Mouse (Mus musculus): ENCODE measurements around the gene Adm. TPM values are rescaled to one million over a fixed set of nuclear protein-coding genes. Genes with fewer than 3 reads are reported as not detected.
"Not testable (repeated sequence)": the region's sequence is repeated elsewhere in the genome, so short reads cannot be mapped to it uniquely, and the experiment has no call there.

The Adm gene
- 2.8 and 3.4 TPM in 2 replicates for polyA plus RNA-seq (2012; rRNA removed)

GRCm38 (mm10) chr7:110627486-110628272 lies at the start of gene Adm:
Gene Adm (plus strand): TSS chr7:110627661.
- TF ChIP-seq CTCF (IDR thresholded peaks at IDR 0.05; ENCODE audit: extremely low read depth, insufficient read length, insufficient replicate concordance, low read depth, low read length) (no peak), POLR2A (IDR thresholded peaks at IDR 0.05; ENCODE audit: low read depth, low read length) (peak; percentile 97)
- no peak within 1 kb of the TSS for H3K27ac ChIP-seq (ENCODE audit: insufficient read depth, low read depth, low read length)
- H3K27me3 ChIP-seq (ENCODE audit: control insufficient read depth, insufficient read depth, low read length), result peaks cover 18% of the 10 kb centered on the region
- H3K4me3 ChIP-seq (ENCODE audit: low read depth, low read length), result peak within 1 kb of the TSS; percentile 66
- H3K36me3 ChIP-seq (ENCODE audit: control insufficient read depth, insufficient read depth, low read length), result no peaks in the 10 kb centered on the region
- H3K4me1 ChIP-seq (ENCODE audit: control insufficient read depth, insufficient read depth, insufficient read length, low read length), result peaks cover 24% of the 10 kb centered on the region
- WGBS, result under 1% methylated on average over 30 of the region's 30 CpGs

- 94% methylated on average over 3 of the region's 3 CpGs for WGBS
- no peaks in the 10 kb centered on the region for H3K27me3 ChIP-seq (ENCODE audit: control insufficient read depth, insufficient read depth, low read length)
- H3K4me1 ChIP-seq (ENCODE audit: control insufficient read depth, insufficient read depth, insufficient read length, low read length), result no peaks in the 10 kb centered on the region
- no peak overlapping the region for H3K27ac ChIP-seq (ENCODE audit: insufficient read depth, low read depth, low read length)
- H3K36me3 ChIP-seq (ENCODE audit: control insufficient read depth, insufficient read depth, low read length), result no peaks in the 10 kb centered on the region
- H3K4me3 ChIP-seq (ENCODE audit: low read depth, low read length), result no peak overlapping the region
- no peak for TF ChIP-seq CTCF (IDR thresholded peaks at IDR 0.05; ENCODE audit: extremely low read depth, insufficient read length, insufficient replicate concordance, low read depth, low read length)
- no peak for TF ChIP-seq POLR2A (IDR thresholded peaks at IDR 0.05; ENCODE audit: low read depth, low read length)
These were observed 43.8 kb upstream of the Adm start for GRCm38 (mm10) chr7:110583705-110584104.

DNA sequence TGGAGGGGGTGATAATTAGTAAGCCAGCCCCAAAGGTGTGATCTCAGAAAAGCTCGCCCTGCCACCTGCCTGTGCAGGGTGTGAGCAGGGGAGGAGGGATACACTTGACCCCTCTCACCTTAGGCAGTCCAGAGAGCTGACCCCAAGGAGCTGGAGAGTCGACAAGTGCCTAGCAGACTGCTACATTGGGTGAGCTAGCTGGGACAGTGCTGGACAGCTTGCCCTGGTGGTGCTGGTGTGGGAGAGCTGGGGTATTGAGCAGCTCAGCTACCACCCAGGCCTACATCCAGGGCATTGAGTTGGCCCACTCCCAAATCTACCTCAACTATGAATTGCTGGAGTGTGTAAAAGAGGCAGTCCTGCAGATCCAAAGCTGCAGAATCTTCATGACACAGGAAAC lies 43.3 kb upstream of the Adm start:
- WGBS, result 78% methylated on average over 2 of the region's 2 CpGs

GRCm38 (mm10) chr7:110585250-110585649 lies 42.2 kb upstream of the Adm start:
- TF ChIP-seq CTCF (IDR thresholded peaks at IDR 0.05; ENCODE audit: extremely low read depth, insufficient read length, insufficient replicate concordance, low read depth, low read length), result no peak
- no peak for TF ChIP-seq POLR2A (IDR thresholded peaks at IDR 0.05; ENCODE audit: low read depth, low read length)
- no peaks in the 10 kb centered on the region for H3K27me3 ChIP-seq (ENCODE audit: control insufficient read depth, insufficient read depth, low read length)
- WGBS, result 15% methylated on average over 2 of the region's 2 CpGs
- H3K4me3 ChIP-seq (ENCODE audit: low read depth, low read length), result no peak overlapping the region
- H3K36me3 ChIP-seq (ENCODE audit: control insufficient read depth, insufficient read depth, low read length), result no peaks in the 10 kb centered on the region
- no peaks in the 10 kb centered on the region for H3K4me1 ChIP-seq (ENCODE audit: control insufficient read depth, insufficient read depth, insufficient read length, low read length)
- no peak overlapping the region for H3K27ac ChIP-seq (ENCODE audit: insufficient read depth, low read depth, low read length)

More for the DNA sequence above, 43.3 kb upstream of the Adm start:
- TF ChIP-seq POLR2A (IDR thresholded peaks at IDR 0.05; ENCODE audit: low read depth, low read length) (no peak), CTCF (IDR thresholded peaks at IDR 0.05; ENCODE audit: extremely low read depth, insufficient read length, insufficient replicate concordance, low read depth, low read length) (no peak)
- Histone ChIP-seq H3K27ac (ENCODE audit: insufficient read depth, low read depth, low read length) (no peak overlapping the region), H3K4me3 (ENCODE audit: low read depth, low read length) (no peak overlapping the region), H3K36me3 (ENCODE audit: control insufficient read depth, insufficient read depth, low read length) (no peaks in the 10 kb centered on the region), H3K4me1 (ENCODE audit: control insufficient read depth, insufficient read depth, insufficient read length, low read length) (no peaks in the 10 kb centered on the region), H3K27me3 (ENCODE audit: control insufficient read depth, insufficient read depth, low read length) (no peaks in the 10 kb centered on the region)

GRCm38 (mm10) chr7:110587721-110588120 lies 39.7 kb upstream of the Adm start:
- Histone ChIP-seq H3K36me3 (ENCODE audit: control insufficient read depth, insufficient read depth, low read length) (no peaks in the 10 kb centered on the region), H3K27me3 (ENCODE audit: control insufficient read depth, insufficient read depth, low read length) (no peaks in the 10 kb centered on the region), H3K4me3 (ENCODE audit: low read depth, low read length) (no peak overlapping the region), H3K27ac (ENCODE audit: insufficient read depth, low read depth, low read length) (no peak overlapping the region), H3K4me1 (ENCODE audit: control insufficient read depth, insufficient read depth, insufficient read length, low read length) (no peaks in the 10 kb centered on the region)
- TF ChIP-seq POLR2A (IDR thresholded peaks at IDR 0.05; ENCODE audit: low read depth, low read length), result no peak
- no peak for TF ChIP-seq CTCF (IDR thresholded peaks at IDR 0.05; ENCODE audit: extremely low read depth, insufficient read length, insufficient replicate concordance, low read depth, low read length)
- 88% methylated on average over 1 of the region's 1 CpGs for WGBS

DNA sequence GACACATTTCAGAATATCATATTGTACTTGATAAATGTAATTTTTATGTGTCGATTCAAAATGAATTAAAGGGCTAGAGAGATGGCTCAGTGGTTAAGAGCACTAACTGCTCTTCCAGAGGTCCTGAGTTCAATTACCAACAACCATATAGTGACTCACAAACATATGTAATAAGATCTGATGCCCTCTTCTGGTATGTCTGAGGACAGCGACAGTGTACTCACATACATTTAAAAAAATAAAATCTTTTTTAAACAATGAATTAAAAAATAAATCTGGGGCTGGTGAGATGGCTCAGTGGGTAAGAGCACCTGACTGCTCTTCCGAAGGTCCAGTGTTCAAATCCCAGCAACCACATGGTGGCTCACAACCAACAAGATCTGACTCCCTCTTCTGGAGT lies 33.5 kb upstream of the Adm start:
- not testable (repeated sequence) for H3K36me3 ChIP-seq (ENCODE audit: control insufficient read depth, insufficient read depth, low read length); H3K27ac ChIP-seq (ENCODE audit: insufficient read depth, low read depth, low read length); H3K4me1 ChIP-seq (ENCODE audit: control insufficient read depth, insufficient read depth, insufficient read length, low read length); H3K4me3 ChIP-seq (ENCODE audit: low read depth, low read length); H3K27me3 ChIP-seq (ENCODE audit: control insufficient read depth, insufficient read depth, low read length)
- WGBS, result 90% methylated on average over 3 of the region's 3 CpGs

GRCm38 (mm10) chr7:110597141-110597540 lies 30.3 kb upstream of the Adm start:
- H3K27me3 ChIP-seq (ENCODE audit: control insufficient read depth, insufficient read depth, low read length), result no peaks in the 10 kb centered on the region
- no peaks in the 10 kb centered on the region for H3K4me1 ChIP-seq (ENCODE audit: control insufficient read depth, insufficient read depth, insufficient read length, low read length)
- 41% methylated on average over 1 of the region's 1 CpGs for whole genome bisulfite sequencing
- H3K4me3 ChIP-seq (ENCODE audit: low read depth, low read length), result no peak overlapping the region
- TF ChIP-seq CTCF (IDR thresholded peaks at IDR 0.05; ENCODE audit: extremely low read depth, insufficient read length, insufficient replicate concordance, low read depth, low read length) (no peak), POLR2A (IDR thresholded peaks at IDR 0.05; ENCODE audit: low read depth, low read length) (no peak)
- H3K36me3 ChIP-seq (ENCODE audit: control insufficient read depth, insufficient read depth, low read length), result no peaks in the 10 kb centered on the region
- no peak overlapping the region for H3K27ac ChIP-seq (ENCODE audit: insufficient read depth, low read depth, low read length)
